Mouse (Mus musculus) spleen, postnatal 36 days (tissue): Measurements from ENCODE around the gene Trmt2a.

Experiments
- DNase-seq, 2 experiments: peaks; one replicate each; pipeline ENCODE4 v3.0.0; 2022; ENCODE audit warnings: low spot score in 2 of 2, mixed read lengths in 1 of 2

Gene Trmt2a

GRCm38 (mm10) chr16:18231451-18231850 is 17.0 kb upstream of the Trmt2a start:
- no peak for DNase-seq

GRCm38 (mm10) chr16:18233451-18233850 is 15.0 kb upstream of the Trmt2a start:
- no peak for DNase-seq

DNA sequence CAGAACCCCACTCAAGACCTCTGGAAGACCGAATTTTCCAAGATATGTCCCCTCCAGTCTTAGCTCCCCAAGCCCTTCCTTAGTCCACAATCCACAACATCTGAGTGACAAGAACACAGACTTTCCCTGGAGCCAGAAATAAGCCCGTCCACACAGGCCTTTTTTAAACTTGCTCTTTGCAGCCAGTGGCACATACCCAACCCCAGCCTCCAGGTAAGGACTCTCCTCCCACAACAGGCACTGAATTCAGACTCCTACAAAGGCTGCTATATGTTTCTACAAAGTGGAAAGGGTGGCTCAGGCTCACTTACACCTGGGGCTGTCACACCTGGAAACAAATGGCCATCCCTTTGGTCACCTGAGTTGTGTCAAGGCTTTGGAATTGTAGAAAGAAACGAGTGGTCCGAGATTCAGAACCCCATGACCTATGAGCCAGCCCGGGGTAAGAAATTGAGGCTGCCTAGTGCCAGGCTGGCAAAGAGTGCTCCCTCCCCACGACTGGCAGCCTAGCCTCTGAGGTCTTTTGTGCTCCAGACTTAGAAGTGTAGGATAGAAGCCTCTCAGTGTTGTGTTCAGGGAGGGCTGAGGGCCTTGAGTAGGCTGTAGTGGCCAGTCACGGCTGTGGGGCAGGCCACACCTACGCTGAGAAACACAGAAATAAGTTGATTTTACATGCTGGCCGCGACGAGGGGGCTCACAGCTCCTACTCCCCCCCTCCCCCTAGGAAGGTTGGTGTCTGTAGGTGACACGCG is 14.4 kb upstream of the Trmt2a start:
- no peak for DNase-seq

DNA sequence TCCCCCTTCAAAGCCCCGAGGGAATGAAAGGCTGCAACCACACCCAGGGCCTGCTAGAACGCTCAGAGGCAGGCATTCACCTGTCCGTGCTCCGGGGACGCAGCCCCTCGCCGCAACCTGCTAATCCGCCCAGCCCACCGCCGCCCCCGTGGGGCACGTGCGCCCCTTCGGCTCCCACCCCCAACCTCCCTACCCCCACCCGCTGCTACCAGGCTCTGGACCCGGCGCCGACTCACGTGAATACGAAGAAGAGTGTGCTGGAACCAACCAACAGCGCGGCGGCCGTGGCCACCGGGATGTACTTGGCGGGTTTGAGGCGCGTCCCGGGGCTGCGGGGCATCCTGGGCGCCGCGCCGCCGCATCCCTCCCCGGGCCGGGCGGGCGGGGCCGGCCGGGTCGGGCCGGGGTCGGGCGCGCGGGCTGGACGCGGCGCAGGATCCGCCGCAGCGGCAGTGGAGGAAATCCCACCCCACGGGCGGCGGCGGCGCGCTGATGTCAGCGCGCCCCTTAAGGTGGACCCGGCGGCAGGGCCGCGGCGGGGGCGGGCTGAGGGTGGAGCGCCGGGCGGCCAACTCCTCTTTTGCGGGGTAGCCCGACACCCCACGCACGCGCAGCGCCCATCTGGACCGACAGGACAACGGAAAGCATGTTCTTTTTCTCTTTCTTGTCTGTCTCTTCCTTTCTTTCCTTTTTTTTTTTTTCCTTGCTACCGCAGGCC is 13.6 kb upstream of the Trmt2a start, which contains the start of gene Zdhhc8:
Gene Zdhhc8, minus strand, starts transcription at position 466 of the 718 bp plus-strand sequence.
- peak; percentile 64 for DNase-seq

DNA sequence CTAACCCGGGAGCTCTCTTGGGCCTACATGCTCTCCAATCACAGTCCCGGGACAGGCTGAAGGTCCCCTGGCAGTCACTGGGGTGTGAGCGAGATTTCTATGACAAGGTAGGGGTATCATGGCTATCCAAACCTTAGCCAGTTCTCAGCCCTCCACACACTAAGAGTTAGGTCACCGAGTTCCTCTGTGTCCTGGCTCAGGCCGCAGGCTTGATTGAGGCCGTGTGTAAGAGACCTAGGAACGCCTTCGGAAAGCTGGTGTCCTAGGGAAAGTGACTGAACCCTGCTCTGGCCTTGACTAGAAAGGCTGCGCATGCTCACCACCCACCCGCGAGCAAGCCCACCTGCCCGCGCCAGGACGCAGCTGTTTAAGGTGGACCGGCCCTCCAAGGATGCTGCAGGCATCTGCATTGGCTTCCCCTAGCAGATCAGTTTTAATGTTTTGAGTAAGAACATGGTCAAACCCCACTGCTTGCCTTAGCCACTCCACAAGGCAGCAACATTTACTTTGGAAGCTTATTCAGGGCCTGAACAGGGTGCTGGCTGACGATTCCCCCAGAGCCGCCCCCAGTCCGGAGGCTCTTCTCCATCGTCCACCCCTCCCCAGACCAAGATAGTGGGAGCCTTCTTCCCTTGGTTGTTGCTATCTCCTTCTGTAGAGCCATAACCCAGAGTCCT is 13.0 kb upstream of the Trmt2a start:
- peak; percentile 53 to 57 for DNase-seq

- DNase-seq: no peak
Observed at GRCm38 (mm10) chr16:18236676-18237501, 11.6 kb upstream of the Trmt2a start.

- no peak for DNase-seq
Observed at GRCm38 (mm10) chr16:18241581-18241980, 6.9 kb upstream of the Trmt2a start.

DNA sequence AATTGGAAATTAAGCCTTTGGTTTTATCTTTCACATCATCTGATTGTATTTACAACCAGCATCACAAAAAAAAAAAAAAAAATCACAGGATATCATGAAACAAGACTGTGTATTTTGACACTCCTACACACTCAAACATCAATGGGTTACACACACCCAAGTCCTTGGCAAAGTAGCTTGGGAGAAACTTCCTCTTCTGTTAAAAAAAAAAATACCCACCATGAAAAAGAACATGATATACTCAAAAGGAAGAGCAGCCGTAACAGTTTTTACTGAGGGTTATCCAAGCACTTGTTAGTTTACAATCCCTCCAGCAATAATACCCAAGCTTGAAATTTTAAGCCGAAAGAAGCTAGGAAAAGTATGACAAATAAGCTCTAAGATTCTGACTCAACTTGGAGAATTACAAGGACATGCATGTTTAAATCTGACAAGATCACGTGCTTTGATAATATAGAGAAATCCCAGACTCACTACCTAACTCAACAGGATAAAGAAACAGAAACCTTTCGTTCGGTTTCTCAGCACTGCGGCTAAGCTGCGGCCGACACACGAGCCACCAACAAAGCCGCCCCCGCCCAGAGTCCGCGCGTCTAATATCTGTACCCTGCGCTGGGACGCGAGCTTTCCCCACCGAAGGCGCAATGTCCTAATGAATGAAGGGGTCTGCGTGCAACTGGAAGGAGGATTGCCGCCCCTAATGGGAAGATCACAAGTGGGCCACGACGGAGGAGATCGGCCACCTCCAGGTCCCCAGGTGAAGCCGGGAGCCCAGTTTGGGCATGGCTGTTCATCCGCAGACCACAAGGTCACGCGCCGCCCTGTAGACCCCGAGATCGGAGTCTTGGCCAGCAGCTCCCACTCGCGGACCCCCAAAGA is 719 bp upstream of the Trmt2a start:
- DNase-seq: peak in 1 of 2 experiments; percentile 23

- peak; percentile 71 for DNase-seq
Observed at GRCm38 (mm10) chr16:18249364-18249967, 987 bp downstream of the Trmt2a start.

GRCm38 (mm10) chr16:18250231-18250630 is 1.8 kb downstream of the Trmt2a start:
- DNase-seq: no peak

DNA sequence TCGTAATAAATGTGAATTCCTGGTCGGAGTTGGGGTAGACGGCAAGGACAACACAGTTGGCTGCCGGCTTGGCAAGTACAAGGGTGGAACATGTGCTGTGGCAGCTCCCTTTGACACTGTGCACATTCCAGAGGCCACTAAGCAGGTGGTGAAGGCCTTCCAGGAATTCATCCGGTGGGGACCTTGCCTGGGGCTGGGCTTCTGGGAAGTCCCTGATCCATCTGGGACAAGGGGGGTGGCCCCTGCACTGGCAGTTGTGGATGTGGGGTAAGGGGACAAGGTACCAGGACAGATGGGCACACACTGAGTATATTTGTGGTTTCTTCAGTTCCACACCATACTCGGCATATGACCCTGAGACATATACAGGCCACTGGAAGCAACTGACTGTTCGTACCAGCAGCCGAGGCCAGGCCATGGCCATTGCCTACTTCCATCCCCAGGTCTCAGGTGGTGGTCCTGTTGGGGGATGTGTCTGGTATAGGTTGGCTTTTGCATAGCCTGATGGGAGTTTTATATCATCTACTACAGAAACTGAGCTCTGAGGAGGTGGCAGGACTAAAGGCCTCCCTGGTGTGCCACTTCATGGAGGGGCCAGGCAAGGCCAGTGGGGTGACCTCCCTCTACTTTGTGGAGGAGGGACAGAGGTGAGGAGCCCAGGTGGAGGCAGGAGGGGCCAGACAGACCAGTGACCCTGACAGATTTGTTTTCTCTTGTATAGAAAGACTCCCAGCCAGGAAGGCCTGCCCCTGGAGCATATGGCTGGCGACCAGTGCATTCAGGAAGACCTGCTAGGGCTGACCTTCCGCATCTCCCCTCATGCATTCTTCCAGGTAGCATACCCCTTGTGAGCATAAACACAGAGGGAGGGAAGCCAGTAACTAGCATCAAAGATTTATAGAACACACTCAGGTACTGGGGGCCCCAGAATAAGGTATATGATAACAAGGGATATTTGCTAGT is 2.6 kb downstream of the Trmt2a start:
- no peak for DNase-seq

GRCm38 (mm10) chr16:18252736-18253135 is 4.3 kb downstream of the Trmt2a start:
- DNase-seq: no peak

- no peak for DNase-seq
Observed at GRCm38 (mm10) chr16:18253866-18254265, 5.4 kb downstream of the Trmt2a start.

DNA sequence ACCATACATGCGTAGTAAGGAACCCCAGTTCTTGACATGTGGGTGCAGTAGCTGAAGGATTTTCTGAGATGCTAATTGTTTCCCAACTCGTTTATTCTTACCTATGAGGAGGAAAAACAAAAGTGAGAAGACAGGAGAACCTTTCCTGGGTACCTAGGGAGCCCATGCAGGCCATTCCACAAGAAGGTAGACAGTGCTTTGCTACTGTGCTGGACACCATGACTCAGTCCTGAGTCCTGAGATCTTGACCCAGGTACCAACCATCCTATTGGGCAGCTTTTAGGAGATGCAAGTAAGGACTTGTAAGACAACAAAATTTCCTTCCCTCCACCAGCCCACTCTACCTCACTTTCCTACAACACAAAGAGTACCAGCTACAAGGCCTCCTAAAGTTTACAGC is 9.7 kb downstream of the Trmt2a start, which contains the start of gene Gm49776:
Gene Gm49776, minus strand, starts transcription at position 101 of the 400 bp plus-strand sequence.
- no peak for DNase-seq

DNA sequence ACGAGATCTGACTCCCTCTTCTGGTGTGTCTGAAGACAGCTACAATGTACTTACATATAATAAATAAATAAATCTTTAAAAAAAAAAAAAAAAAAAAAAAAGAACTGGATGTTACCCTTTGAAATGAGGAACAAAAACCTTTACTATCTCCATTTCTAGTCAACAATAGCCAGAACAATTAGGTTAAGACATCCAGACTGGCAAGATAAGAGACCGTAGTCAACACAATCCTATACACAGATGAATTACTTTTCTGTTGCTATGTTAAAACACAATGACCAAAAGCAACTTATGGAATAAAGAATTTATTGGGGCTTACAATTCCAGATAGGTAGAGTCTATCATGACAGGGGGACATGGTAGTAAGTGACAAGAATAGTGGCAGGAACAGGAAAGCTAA is 16.5 kb downstream of the Trmt2a start:
- DNase-seq: no peak

GRCm38 (mm10) chr16:18268182-18268581 is 19.7 kb downstream of the Trmt2a start:
- no peak for DNase-seq

DNA sequence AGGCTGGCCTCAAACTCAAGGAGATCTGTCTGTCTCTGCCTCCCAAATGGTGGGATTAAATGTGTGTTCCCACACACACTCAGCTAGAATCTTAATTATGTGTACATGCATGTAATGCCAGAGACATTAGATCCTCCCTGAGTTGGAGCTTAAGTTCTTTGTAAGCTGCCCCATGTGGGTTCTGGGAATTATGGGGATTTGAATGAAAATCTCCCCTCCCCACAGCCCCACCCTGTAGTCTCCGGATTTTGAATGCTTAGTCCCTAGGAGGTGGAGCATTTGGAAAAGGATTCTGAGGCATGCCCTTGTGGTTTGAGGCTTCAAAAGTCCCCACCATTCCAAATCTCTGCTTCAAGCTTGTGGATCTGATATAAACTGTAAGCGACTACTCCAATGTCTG is 26.7 kb downstream of the Trmt2a start:
- DNase-seq: no peak

DNA sequence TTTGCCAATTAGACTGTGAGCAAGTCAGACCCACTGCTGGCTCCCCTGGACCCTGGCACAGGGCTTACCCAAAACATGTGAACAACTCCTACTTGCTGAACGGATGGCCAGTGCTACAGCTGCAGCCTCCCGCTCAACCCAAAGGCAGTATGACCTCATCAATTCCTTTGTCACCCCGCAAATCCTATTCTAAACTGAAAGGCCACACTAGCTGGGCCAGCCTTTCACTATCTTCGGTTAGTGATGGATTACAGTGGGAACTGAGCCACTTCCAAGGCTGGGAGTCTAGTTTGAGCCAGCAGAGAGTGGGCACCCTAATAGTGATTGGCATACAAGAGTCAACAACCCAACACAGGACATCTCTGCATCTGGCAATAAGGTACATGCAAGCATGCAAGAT is 39.7 kb downstream of the Trmt2a start:
- no peak for DNase-seq

- peak; percentile 79 for DNase-seq
Observed at GRCm38 (mm10) chr16:18288581-18289061, 40.1 kb downstream of the Trmt2a start.
